In genomic region chr2:98263641-98264040, GRCm38 (mm10) we compare ENCODE assay signal across 14 mouse cellular contexts.
"Had no signal": no experiment of that assay in that cellular context is flagged by ENCODE, and none has a peak within 500 bp of the region (broad histone marks: within the 10 kb centered on the region; RNA-seq: fewer than 3 reads in every experiment).

No protein-coding gene starts in this region.

- H3K4me3 ChIP-seq: limb, embryonic 15.5 days; liver, embryonic 12.5 days; neural tube, embryonic 13.5 days had no signal

- H3K27ac ChIP-seq: kidney, postnatal 0 days; limb, embryonic 15.5 days; liver, embryonic 12.5 days; neural tube, embryonic 13.5 days had no signal

- DNase-seq: kidney, adult 11 months; kidney, adult 9 months; kidney, postnatal 36 days; layer of hippocampus, postnatal 36 days; lung, embryonic 14.5 days; lung, postnatal 10 days; lung, postnatal 4 days; retina, postnatal 1 day; right cerebral cortex, postnatal 14 days; thymus, postnatal 4 days had no signal
